Mouse (Mus musculus) kidney, postnatal 0 days (tissue): ENCODE data around the gene Depdc7. TPM values are rescaled to one million over a fixed set of nuclear protein-coding genes. Genes with fewer than 3 reads are reported as not detected.

Experiments
- ATAC-seq: fragments of 200-750 bp; cut with Nextera tagmentation; replicated peaks from 2 replicates; pipeline ENCODE4 v1.8.0; 2017; ENCODE audit warnings: low read depth, moderate number of reproducible peaks, moderate TSS enrichment, moderate library complexity; ENCODE audit not compliant: low FRiP score
- DNase-seq: peaks from one replicate; pipeline ENCODE4 v3.0.0-alpha.2; 2016; ENCODE audit warnings: low spot score
- H3K27ac ChIP-seq: fragments of 300-500 bp; sonication (generic); 2 replicates; pipeline ENCODE4 v1.5.1; 2014; ENCODE audit warnings: mild to moderate bottlenecking
- H3K27me3 ChIP-seq: fragments of 300-500 bp; sonication (generic); 2 replicates; pipeline ENCODE4 v1.6.1; 2014; ENCODE audit warnings: low read length, mixed read lengths; ENCODE audit not compliant: insufficient read depth
- H3K36me3 ChIP-seq: fragments of 300-500 bp; sonication (generic); 2 replicates; pipeline ENCODE4 v1.6.1; 2014; ENCODE audit warnings: low read length, mixed read lengths; ENCODE audit not compliant: insufficient read depth
- H3K4me1 ChIP-seq: fragments of 300-500 bp; sonication (generic); replicated peaks from 2 replicates; pipeline ENCODE4 v1.6.1; 2014; ENCODE audit warnings: antibody characterized with exemption, low read length, mixed read lengths; ENCODE audit not compliant: insufficient read depth
- H3K4me2 ChIP-seq: fragments of 300-500 bp; sonication (generic); 2 replicates; pipeline ENCODE4 v1.6.1; 2014; ENCODE audit warnings: mild to moderate bottlenecking, low read length, moderate library complexity, mixed read lengths
- H3K4me3 ChIP-seq: fragments of 300-500 bp; sonication (generic); replicated peaks from 2 replicates; pipeline ENCODE4 v1.5.1; 2014; ENCODE audit warnings: low read depth, low read length
- H3K9ac ChIP-seq: fragments of 300-500 bp; sonication (generic); 2 replicates; pipeline ENCODE4 v1.6.1; 2014; ENCODE audit warnings: low read depth, low read length
- H3K9me3 ChIP-seq: fragments of 300-500 bp; sonication (generic); replicated peaks from 2 replicates; pipeline ENCODE4 v1.6.1; 2016; ENCODE audit warnings: low read length, inconsistent platforms, mixed read lengths
- CTCF ChIP-seq: IDR thresholded peaks from 2 replicates; pipeline ENCODE4 v1.5.1; 2016; ENCODE audit warnings: antibody characterized with exemption, low read depth, mild to moderate bottlenecking, moderate library complexity
- WGBS: fragments of 180-500 bp; shearing (Covaris S2); extraction: QIAGEN DNeasy Blood & Tissue Kit; methylation state at CpG from one replicate; pipeline ENCODE4 v1.1.7; 2014; 5-methylcytosine and 5-hydroxymethylcytosine counted together
- polyA plus RNA-seq: library from polyadenylated mRNA; unstranded; fragments of >200 nt; fragmentation: Nextera tagmentation; extraction: Ambion mirVana; gene quantifications from 2 replicates; pipeline ENCODE4 v1.2.1, GENCODE M21; 2015

Gene Depdc7
- polyA plus RNA-seq, 1 experiment from 2014 or later = 27.5 TPM

DNA sequence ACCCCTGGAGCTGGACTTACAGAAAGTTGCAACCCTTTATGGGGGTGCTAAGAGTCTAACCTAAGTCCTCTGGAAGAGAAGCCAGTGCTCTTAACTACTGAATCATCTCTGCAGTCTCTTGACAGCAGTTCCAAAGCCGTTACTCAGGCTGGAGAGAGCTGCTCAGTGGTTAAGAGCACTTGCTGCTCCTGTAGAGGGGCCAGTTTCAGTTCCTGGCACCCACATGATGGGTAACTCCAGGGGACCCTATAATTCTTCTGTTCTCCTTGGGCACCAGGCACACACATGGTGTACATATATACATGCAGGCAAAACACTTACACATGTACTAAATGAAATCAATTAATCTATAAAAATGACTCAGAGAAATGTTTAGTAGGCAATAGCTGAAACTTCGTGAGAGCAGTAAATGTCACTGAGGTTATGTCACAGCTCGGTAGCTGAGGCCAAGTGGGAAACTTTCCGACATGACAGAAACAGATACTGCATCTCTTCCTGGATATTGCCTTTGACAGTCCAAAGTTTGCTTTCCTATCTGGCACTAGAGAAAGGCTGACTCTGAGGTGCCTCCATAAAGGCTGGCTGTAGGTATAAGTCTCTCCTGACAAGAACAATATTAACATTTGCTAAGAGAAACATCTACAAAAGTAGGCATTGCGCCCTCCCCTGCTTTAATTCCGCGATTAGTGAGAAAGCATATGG lies 2.3 kb downstream of the Depdc7 start:
- H3K4me2 ChIP-seq = peak overlapping the region; percentile 87
- no peak overlapping the region for H3K4me3 ChIP-seq
- H3K27me3 ChIP-seq = no peaks in the 10 kb centered on the region
- H3K9ac ChIP-seq = 0 out of 2 replicates have a peak overlapping the region, but pooled peaks have one; percentile 31
- H3K27ac ChIP-seq = no peak overlapping the region
- WGBS = 38% methylated on average over 7 of the region's 7 CpGs
- DNase-seq (no peak), ATAC-seq (no peak)
- peaks cover 12% of the 10 kb centered on the region; the same call in 1 of the 2 replicates for H3K4me1 ChIP-seq
- H3K36me3 ChIP-seq = no peaks in the 10 kb centered on the region
- no peaks in the 10 kb centered on the region for H3K9me3 ChIP-seq
- no peak for TF ChIP-seq CTCF

DNA sequence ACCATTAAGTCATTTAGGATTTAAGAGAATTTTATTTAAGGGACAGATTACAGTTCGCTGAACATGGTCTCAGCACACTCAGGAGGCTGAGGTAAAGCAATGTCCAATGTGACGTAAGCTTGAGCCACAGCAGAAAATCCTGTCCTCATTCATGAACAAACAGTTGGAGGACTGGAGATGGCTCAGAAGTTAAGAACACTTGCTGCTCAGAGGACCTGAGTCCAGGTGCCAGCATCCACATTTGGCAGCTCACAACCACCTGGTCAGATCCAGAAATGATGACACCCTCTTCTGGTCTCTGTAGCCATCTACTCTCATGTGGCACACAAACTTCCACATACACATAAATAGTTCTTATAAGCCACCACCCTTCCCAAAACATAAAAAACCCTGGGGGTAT lies 3.0 kb downstream of the Depdc7 start:
- Histone ChIP-seq H3K4me2 (no peak overlapping the region), H3K4me1 (peaks cover 12% of the 10 kb centered on the region; the same call in 1 of the 2 replicates), H3K4me3 (no peak overlapping the region), H3K27ac (no peak overlapping the region), H3K9ac (no peak overlapping the region), H3K9me3 (no peaks in the 10 kb centered on the region), H3K36me3 (no peaks in the 10 kb centered on the region), H3K27me3 (no peaks in the 10 kb centered on the region)
- WGBS = 83% methylated on average over 2 of the region's 2 CpGs
- DNase-seq (no peak), ATAC-seq (no peak)
- no peak for TF ChIP-seq CTCF

GRCm38 (mm10) chr2:104736241-104736640 lies 6.4 kb downstream of the Depdc7 start:
- Histone ChIP-seq H3K4me3 (no peak overlapping the region), H3K9me3 (no peaks in the 10 kb centered on the region), H3K9ac (no peak overlapping the region), H3K27ac (0 out of 2 replicates have a peak overlapping the region, but pooled peaks have one; percentile 19), H3K36me3 (no peaks in the 10 kb centered on the region), H3K27me3 (no peaks in the 10 kb centered on the region), H3K4me1 (peaks cover 7% of the 10 kb centered on the region; the same call in 1 of the 2 replicates), H3K4me2 (no peak overlapping the region)
- 64% methylated on average over 7 of the region's 7 CpGs for WGBS
- DNase-seq (no peak), ATAC-seq (no peak)
- TF ChIP-seq CTCF = no peak

- H3K27me3 ChIP-seq = no peaks in the 10 kb centered on the region
- WGBS = 61% methylated on average over 7 of the region's 7 CpGs
- H3K36me3 ChIP-seq = no peaks in the 10 kb centered on the region
- H3K27ac ChIP-seq = no peak overlapping the region
- no peak overlapping the region for H3K4me2 ChIP-seq
- H3K9me3 ChIP-seq = no peaks in the 10 kb centered on the region
- H3K4me3 ChIP-seq = no peak overlapping the region
- no peak for TF ChIP-seq CTCF
- ATAC-seq (no peak), DNase-seq (no peak)
- H3K9ac ChIP-seq = no peak overlapping the region
- peaks cover 4% of the 10 kb centered on the region; the same call in 1 of the 2 replicates for H3K4me1 ChIP-seq
Measured at GRCm38 (mm10) chr2:104732562-104733256, 10.0 kb downstream of the Depdc7 start.

DNA sequence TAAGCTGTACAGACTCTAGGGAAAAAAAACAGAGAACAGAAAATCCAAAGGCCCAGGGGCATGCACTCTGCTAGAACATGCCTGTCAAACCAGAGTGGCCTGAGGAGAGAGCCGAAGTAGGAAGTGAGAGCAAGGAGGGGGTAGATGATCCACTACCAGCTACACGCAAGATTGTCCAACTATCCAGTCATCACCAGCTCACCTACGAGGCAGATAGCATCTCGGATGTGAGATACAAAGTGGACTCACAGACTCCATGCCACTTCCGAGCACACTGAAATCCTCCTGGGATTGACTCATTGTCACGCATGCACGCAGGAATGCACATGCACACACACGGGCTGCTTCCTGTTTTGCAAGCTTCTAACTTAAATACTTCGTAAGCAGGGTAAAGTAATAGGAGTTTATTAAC lies 10.6 kb downstream of the Depdc7 start:
- H3K36me3 ChIP-seq = no peaks in the 10 kb centered on the region
- H3K9me3 ChIP-seq = no peaks in the 10 kb centered on the region
- no peak overlapping the region for H3K9ac ChIP-seq
- TF ChIP-seq CTCF = no peak
- peaks cover 4% of the 10 kb centered on the region; the same call in 1 of the 2 replicates for H3K4me1 ChIP-seq
- no peak overlapping the region for H3K4me2 ChIP-seq
- 56% methylated on average over 9 of the region's 9 CpGs for WGBS
- no peaks in the 10 kb centered on the region for H3K27me3 ChIP-seq
- ATAC-seq (no peak), DNase-seq (no peak)
- peak overlapping the region; percentile 1; the same call in 1 of the 2 replicates for H3K27ac ChIP-seq
- no peak overlapping the region for H3K4me3 ChIP-seq

- Histone ChIP-seq H3K27me3 (no peaks in the 10 kb centered on the region), H3K4me1 (0 out of 2 replicates have a peak, but pooled peaks cover 4% of the 10 kb centered on the region), H3K9me3 (no peaks in the 10 kb centered on the region), H3K4me3 (no peak overlapping the region), H3K9ac (no peak overlapping the region), H3K36me3 (no peaks in the 10 kb centered on the region), H3K4me2 (no peak overlapping the region), H3K27ac (no peak overlapping the region)
- TF ChIP-seq CTCF = no peak
- ATAC-seq (no peak), DNase-seq (no peak)
- 55% methylated on average over 1 of the region's 1 CpGs for WGBS
Measured at GRCm38 (mm10) chr2:104727369-104727768, 15.3 kb downstream of the Depdc7 start.
